Comparison of ENCODE assay signal across 8 mouse cellular contexts in genomic region chr10:80384709-80385108, GRCm38 (mm10). TPM values are rescaled to one million over a fixed set of nuclear protein-coding genes. Genes with fewer than 3 reads are reported as not detected.
DNase-seq lines count a peak whose midpoint lies in the region; ATAC-seq and TF ChIP-seq lines count a peak whose summit lies in the region.

No protein-coding gene starts in this region.

- no peaks in the 10 kb centered on the region for H3K27me3 ChIP-seq in lung, embryonic 15.5 days
- H3K27me3 ChIP-seq in forebrain, embryonic 11.5 days (ENCODE audit: control insufficient read depth, insufficient read depth, low read length): no peaks in the 10 kb centered on the region
- no peaks in the 10 kb centered on the region for H3K27me3 ChIP-seq in limb, embryonic 15.5 days

- H3K9me3 ChIP-seq in lung, embryonic 15.5 days: no peaks in the 10 kb centered on the region
- H3K9me3 ChIP-seq in forebrain, embryonic 11.5 days (ENCODE audit: control insufficient read depth, low read length): no peaks in the 10 kb centered on the region
- H3K9me3 ChIP-seq in limb, embryonic 15.5 days: no peaks in the 10 kb centered on the region

- peaks cover 34% of the 10 kb centered on the region for H3K36me3 ChIP-seq in lung, embryonic 15.5 days
- peaks cover 13% of the 10 kb centered on the region for H3K36me3 ChIP-seq in forebrain, embryonic 11.5 days (ENCODE audit: control insufficient read depth, insufficient read depth, low read length)
- peaks cover 33% of the 10 kb centered on the region for H3K36me3 ChIP-seq in limb, embryonic 15.5 days

- TF ChIP-seq CTCF in olfactory bulb, adult 2 months (IDR thresholded peaks at IDR 0.05; ENCODE audit: insufficient read depth, low read depth, low read length): no peak

- WGBS in lung, embryonic 15.5 days: 69% methylated on average over 7 of the region's 7 CpGs
- WGBS in forebrain, embryonic 11.5 days: 86% methylated on average over 7 of the region's 7 CpGs
- 75% methylated on average over 7 of the region's 7 CpGs for WGBS in limb, embryonic 15.5 days
- WGBS in olfactory bulb, adult 2 months: 45% methylated on average over 7 of the region's 7 CpGs

- H3K9ac ChIP-seq in lung, embryonic 15.5 days: peak overlapping the region; percentile 96
- peak overlapping the region; percentile 77 for H3K9ac ChIP-seq in forebrain, embryonic 11.5 days (ENCODE audit: low read length)
- H3K9ac ChIP-seq in limb, embryonic 15.5 days: peak overlapping the region; percentile 90; the same call in 1 of the 2 replicates

- peak overlapping the region; percentile 90 for H3K4me3 ChIP-seq in lung, embryonic 15.5 days
- peak overlapping the region; percentile 98 for H3K4me3 ChIP-seq in forebrain, embryonic 11.5 days (ENCODE audit: low read depth, low read length)
- H3K4me3 ChIP-seq in limb, embryonic 15.5 days: peak overlapping the region; percentile 86
- H3K4me3 ChIP-seq in olfactory bulb, adult 2 months (ENCODE audit: insufficient read depth, low read depth, low read length): peak overlapping the region; percentile 95

- H3K4me2 ChIP-seq in lung, embryonic 15.5 days: peak overlapping the region; percentile 98
- peak overlapping the region; percentile 80 for H3K4me2 ChIP-seq in forebrain, embryonic 11.5 days (ENCODE audit: low read depth, low read length, severe bottlenecking)
- H3K4me2 ChIP-seq in limb, embryonic 15.5 days: peak overlapping the region; percentile 88

- no peak for TF ChIP-seq POLR2A in olfactory bulb, adult 2 months (IDR thresholded peaks at IDR 0.05; ENCODE audit: insufficient read depth, low read depth, low read length)

- intact Hi-C loops in left cerebral cortex, postnatal 10 days (cut with DNase I): no loop called here

- no peak for ATAC-seq in lung, embryonic 15.5 days (ENCODE audit: borderline replicate concordance, extremely low read depth, low FRiP score, low TSS enrichment)
- ATAC-seq in forebrain, embryonic 11.5 days (replicated peaks; ENCODE audit: low FRiP score): no peak
- ATAC-seq in limb, embryonic 15.5 days (ENCODE audit: insufficient number of reproducible peaks, low FRiP score, low TSS enrichment, low read depth): no peak

- H3K4me1 ChIP-seq in lung, embryonic 15.5 days: peaks cover 32% of the 10 kb centered on the region
- peaks cover 22% of the 10 kb centered on the region for H3K4me1 ChIP-seq in forebrain, embryonic 11.5 days (replicated peaks; ENCODE audit: control insufficient read depth, insufficient read depth, low read length)
- H3K4me1 ChIP-seq in limb, embryonic 15.5 days: peaks cover 44% of the 10 kb centered on the region
- peaks cover 44% of the 10 kb centered on the region for H3K4me1 ChIP-seq in olfactory bulb, adult 2 months (ENCODE audit: control insufficient read depth, insufficient read depth, low read length)

- DNase-seq in lung, postnatal 10 days: no peak
- DNase-seq in forebrain, embryonic 11.5 days (ENCODE audit: low spot score): no peak
- no peak for DNase-seq in left cerebral cortex, postnatal 10 days (ENCODE audit: extremely low spot score in 1 of 2, low spot score in 2 of 2)
- no peak for DNase-seq in right cerebral cortex, postnatal 4 days
- no peak for DNase-seq in gastrocnemius, adult 8-10 months (ENCODE audit: low spot score in 2 of 2)

- H3K27ac ChIP-seq in lung, embryonic 15.5 days: no peak overlapping the region
- peak overlapping the region; percentile 79 for H3K27ac ChIP-seq in forebrain, embryonic 11.5 days (ENCODE audit: low read depth, low read length)
- no peak overlapping the region for H3K27ac ChIP-seq in limb, embryonic 15.5 days
- no peak overlapping the region for H3K27ac ChIP-seq in olfactory bulb, adult 2 months (ENCODE audit: insufficient read depth, low read depth, low read length)

RNA-seq across cellular contexts. Expression of gene Mex3d, which starts 2.8 kb away (rescaled TPM):
- polyA plus RNA-seq in lung, embryonic 15.5 days (2015; fragmentation: Nextera tagmentation; extraction: Ambion mirVana): 7.9 and 9.6 TPM in 2 replicates
- 13.3 and 15.9 TPM in 2 replicates for polyA plus RNA-seq in forebrain, embryonic 11.5 days (2014; fragmentation: Nextera tagmentation; extraction: Ambion mirVana)
- polyA plus RNA-seq in limb, embryonic 15.5 days (2015; fragmentation: Nextera tagmentation; extraction: Ambion mirVana): 6.1 and 6.8 TPM in 2 replicates
- not detected in 2 replicates for polyA plus RNA-seq in olfactory bulb, adult 2 months (2012; ENCODE audit: insufficient read depth, insufficient read length, low replicate concordance, missing spikeins)
- 10 to 100 TPM; 31.1 to 35.4 TPM for total RNA-seq in left cerebral cortex, postnatal 10 days (2021)
- total RNA-seq in gastrocnemius, adult 8-10 months (2022): 1 to 10 TPM; 4.2 to 6.3 (median 4.7) TPM

RNA-seq across cellular contexts. Expression of gene Mbd3, which starts 14.6 kb away (rescaled TPM):
- polyA plus RNA-seq in lung, embryonic 15.5 days (2015; fragmentation: Nextera tagmentation; extraction: Ambion mirVana): 276 and 277 TPM in 2 replicates
- 276 and 322 TPM in 2 replicates for polyA plus RNA-seq in forebrain, embryonic 11.5 days (2014; fragmentation: Nextera tagmentation; extraction: Ambion mirVana)
- polyA plus RNA-seq in limb, embryonic 15.5 days (2015; fragmentation: Nextera tagmentation; extraction: Ambion mirVana): 218 and 219 TPM in 2 replicates
- not detected in 2 replicates for polyA plus RNA-seq in olfactory bulb, adult 2 months (2012; ENCODE audit: insufficient read depth, insufficient read length, low replicate concordance, missing spikeins)
- 100 to 1,000 TPM; 121 to 124 TPM for total RNA-seq in left cerebral cortex, postnatal 10 days (2021)
- total RNA-seq in gastrocnemius, adult 8-10 months (2022): 100 to 1,000 TPM; 120 to 138 (median 131) TPM

RNA-seq across cellular contexts. Expression of gene Uqcr11, which starts 21.9 kb away (rescaled TPM):
- polyA plus RNA-seq in lung, embryonic 15.5 days (2015; fragmentation: Nextera tagmentation; extraction: Ambion mirVana): 628 and 681 TPM in 2 replicates
- 430 and 504 TPM in 2 replicates for polyA plus RNA-seq in forebrain, embryonic 11.5 days (2014; fragmentation: Nextera tagmentation; extraction: Ambion mirVana)
- polyA plus RNA-seq in limb, embryonic 15.5 days (2015; fragmentation: Nextera tagmentation; extraction: Ambion mirVana): 562 and 570 TPM in 2 replicates
- polyA plus RNA-seq in olfactory bulb, adult 2 months (2012; ENCODE audit: insufficient read depth, insufficient read length, low replicate concordance, missing spikeins): not detected in 2 replicates
- total RNA-seq in left cerebral cortex, postnatal 10 days (2021): 100 to 1,000 TPM; 508 to 513 TPM
- total RNA-seq in gastrocnemius, adult 8-10 months (2022): 100 to 1,000 TPM; 691 to 868 (median 797) TPM

RNA-seq across cellular contexts. Expression of gene Plk5, which starts 28.4 kb away (rescaled TPM):
- polyA plus RNA-seq in lung, embryonic 15.5 days (2015; fragmentation: Nextera tagmentation; extraction: Ambion mirVana): 0.74 and 1.0 TPM in 2 replicates
- polyA plus RNA-seq in forebrain, embryonic 11.5 days (2014; fragmentation: Nextera tagmentation; extraction: Ambion mirVana): 0.36 and 0.87 TPM in 2 replicates
- 0.91 and 0.99 TPM in 2 replicates for polyA plus RNA-seq in limb, embryonic 15.5 days (2015; fragmentation: Nextera tagmentation; extraction: Ambion mirVana)
- polyA plus RNA-seq in olfactory bulb, adult 2 months (2012; ENCODE audit: insufficient read depth, insufficient read length, low replicate concordance, missing spikeins): not detected in 2 replicates
- 1 to 10 TPM; 3.1 to 5.1 TPM for total RNA-seq in left cerebral cortex, postnatal 10 days (2021)
- total RNA-seq in gastrocnemius, adult 8-10 months (2022): under 1 TPM in 2 of 4 experiments, not detected in 2; 0.27 to 0.36 TPM

RNA-seq across cellular contexts. Expression of gene Adamtsl5, which starts 36.5 kb away (rescaled TPM):
- polyA plus RNA-seq in lung, embryonic 15.5 days (2015; fragmentation: Nextera tagmentation; extraction: Ambion mirVana): 2.5 and 3.4 TPM in 2 replicates
- polyA plus RNA-seq in forebrain, embryonic 11.5 days (2014; fragmentation: Nextera tagmentation; extraction: Ambion mirVana): 0.51 and 0.76 TPM in 2 replicates
- 11.9 and 13.8 TPM in 2 replicates for polyA plus RNA-seq in limb, embryonic 15.5 days (2015; fragmentation: Nextera tagmentation; extraction: Ambion mirVana)
- not detected in 2 replicates for polyA plus RNA-seq in olfactory bulb, adult 2 months (2012; ENCODE audit: insufficient read depth, insufficient read length, low replicate concordance, missing spikeins)
- total RNA-seq in left cerebral cortex, postnatal 10 days (2021): under 1 TPM; 0.66 to 0.85 TPM
- total RNA-seq in gastrocnemius, adult 8-10 months (2022): 10 to 100 TPM; 22.6 to 30.4 (median 26.9) TPM

Comparison
In these comparisons a context has a peak if more than half of its experiments do, and no peak if none do; other contexts are left out.
1. RNA of gene Uqcr11, which starts 21.9 kb away (polyA plus RNA-seq): 628 to 681 TPM in lung, embryonic 15.5 days, 562 to 570 TPM in limb, embryonic 15.5 days and 430 to 504 TPM in forebrain, embryonic 11.5 days; not detected in olfactory bulb, adult 2 months; every median in the first group is over 100 times any median in the second.
2. Peak in every context shown above with its lines, with median percentiles within 50 percentile points of each other: H3K4me2 ChIP-seq, H3K4me3 ChIP-seq and H3K9ac ChIP-seq.